Mouse (Mus musculus) thymus, postnatal 0 days (tissue): ENCODE data around the gene Polr2m. TPM values are rescaled to one million over a fixed set of nuclear protein-coding genes. Genes with fewer than 3 reads are reported as not detected.
A peak's percentile ranks its signal among the peaks of the same experiment; 100 is the strongest.
"Not testable (repeated sequence)": the region's sequence is repeated elsewhere in the genome, so short reads cannot be mapped to it uniquely, and the experiment has no call there.

Source experiments
- DNase-seq: peaks from one replicate; pipeline ENCODE4 v3.0.0-alpha.2; 2015; ENCODE audit warnings: low spot score
- polyA plus RNA-seq: library from polyadenylated mRNA; unstranded; fragments of >200 nt; fragmentation: Nextera tagmentation; extraction: Ambion mirVana; gene quantifications from 2 replicates; pipeline ENCODE4 v1.2.1, GENCODE M21; 2015

Polr2m gene
- polyA plus RNA-seq = 212 and 214 TPM in 2 replicates

- DNase-seq = peak; percentile 89
Observed at GRCm38 (mm10) chr9:71485475-71486094, at the start of gene Polr2m. Gene Polr2m, minus strand, starts transcription at chr9:71485935.

- DNase-seq = no peak
Observed at GRCm38 (mm10) chr9:71535036-71535435, 49.3 kb upstream of the Polr2m start.

GRCm38 (mm10) chr9:71529960-71530359 lies 44.2 kb upstream of the Polr2m start:
- DNase-seq = no peak

GRCm38 (mm10) chr9:71527438-71527837 lies 41.7 kb upstream of the Polr2m start:
- DNase-seq = no peak

GRCm38 (mm10) chr9:71523901-71524300 lies 38.2 kb upstream of the Polr2m start:
- no peak for DNase-seq

GRCm38 (mm10) chr9:71519836-71520235 lies 34.1 kb upstream of the Polr2m start:
- DNase-seq = no peak

GRCm38 (mm10) chr9:71517487-71517886 lies 31.8 kb upstream of the Polr2m start:
- DNase-seq = no peak

GRCm38 (mm10) chr9:71515862-71516261 lies 30.1 kb upstream of the Polr2m start:
- DNase-seq = no peak

GRCm38 (mm10) chr9:71513566-71513965 lies 27.8 kb upstream of the Polr2m start:
- DNase-seq = no peak

- DNase-seq = no peak
Observed at GRCm38 (mm10) chr9:71512899-71513298, 27.2 kb upstream of the Polr2m start.

- no peak for DNase-seq
Observed at GRCm38 (mm10) chr9:71498391-71499182, 12.9 kb upstream of the Polr2m start.

- no peak for DNase-seq
Observed at GRCm38 (mm10) chr9:71496637-71497036, 10.9 kb upstream of the Polr2m start.

- DNase-seq = no peak
Observed at GRCm38 (mm10) chr9:71493771-71494170, 8.0 kb upstream of the Polr2m start.

- DNase-seq = no peak
Observed at GRCm38 (mm10) chr9:71492296-71493025, 6.7 kb upstream of the Polr2m start.

GRCm38 (mm10) chr9:71490076-71490475 lies 4.3 kb upstream of the Polr2m start:
- no peak for DNase-seq

- DNase-seq = no peak
Observed at GRCm38 (mm10) chr9:71486127-71486526, 392 bp upstream of the Polr2m start.

GRCm38 (mm10) chr9:71484871-71485474 lies 762 bp downstream of the Polr2m start:
- peak; percentile 41 for DNase-seq

GRCm38 (mm10) chr9:71483872-71484271 lies 1.9 kb downstream of the Polr2m start:
- not testable (repeated sequence) for DNase-seq

- DNase-seq = no peak
Observed at GRCm38 (mm10) chr9:71480305-71480704, 5.4 kb downstream of the Polr2m start.

GRCm38 (mm10) chr9:71479413-71479812 lies 6.3 kb downstream of the Polr2m start:
- no peak for DNase-seq

- no peak for DNase-seq
Observed at GRCm38 (mm10) chr9:71478596-71478995, 7.1 kb downstream of the Polr2m start.

GRCm38 (mm10) chr9:71476601-71477000 lies 9.1 kb downstream of the Polr2m start:
- no peak for DNase-seq
